Mouse (Mus musculus) CH12.LX (cell line): ENCODE data around the gene Hsd17b3. TPM values are rescaled to one million over a fixed set of nuclear protein-coding genes. Genes with fewer than 3 reads are reported as not detected.

ENCODE experiments used
- DNase-seq: peaks from one replicate; pipeline ENCODE4 v3.0.0-alpha.2; 2013; ENCODE audit errors: extremely low read depth
- H3K27ac ChIP-seq: 2 replicates; pipeline ENCODE4 v1.5.1; 2012; ENCODE audit warnings: low read depth, mild to moderate bottlenecking, control low read depth, moderate library complexity; ENCODE audit not compliant: insufficient read depth
- H3K27me3 ChIP-seq: replicated peaks from 2 replicates; pipeline ENCODE3; 2012; ENCODE audit warnings: inconsistent platforms
- H3K36me3 ChIP-seq, 2 experiments: replicated peaks in 1 of 2; 2 replicates each; pipeline versions ENCODE3 to v1.6.1; 2012; ENCODE audit warnings: inconsistent platforms in 1 of 2, low read length in 1 of 2, mild to moderate bottlenecking in 1 of 2, mixed read lengths in 1 of 2, moderate library complexity in 1 of 2; ENCODE audit not compliant: control insufficient read depth in 1 of 2, insufficient read depth in 1 of 2
- H3K4me1 ChIP-seq, 2 experiments: 2 replicates each; pipeline ENCODE4 v1.6.1; 2012; ENCODE audit warnings: inconsistent platforms in 1 of 2, moderate library complexity in 1 of 2; ENCODE audit not compliant: insufficient read depth in 2 of 2, control insufficient read depth in 1 of 2
- H3K4me2 ChIP-seq: 2 replicates; pipeline ENCODE4 v1.6.1; 2012; ENCODE audit warnings: low read depth, mild to moderate bottlenecking, control low read depth; ENCODE audit not compliant: poor library complexity, insufficient read depth, severe bottlenecking
- H3K4me3 ChIP-seq, 3 experiments: fragments of 150-350 bp in 1 of 3; sonication (generic) in 1 of 3; replicated peaks in 1 of 3; 2 replicates each; pipeline versions ENCODE3 to v1.5.1; 2011 to 2012; ENCODE audit warnings: low read depth in 2 of 3, low read length in 2 of 3, mild to moderate bottlenecking in 2 of 3, moderate library complexity in 2 of 3, control low read depth in 1 of 3, improper control_type of control experiment in 1 of 3, inconsistent platforms in 1 of 3, mixed read lengths in 1 of 3; ENCODE audit not compliant: poor library complexity in 1 of 3
- H3K79me2 ChIP-seq: replicated peaks from 2 replicates; pipeline ENCODE4 v1.6.1; 2012; ENCODE audit warnings: mild to moderate bottlenecking, moderate library complexity; ENCODE audit not compliant: control insufficient read depth, poor library complexity, insufficient read depth, severe bottlenecking; ENCODE audit errors: extremely low read depth
- H3K9ac ChIP-seq: 2 replicates; pipeline ENCODE4 v1.6.1; 2012; ENCODE audit warnings: low read depth, mild to moderate bottlenecking, control low read depth, moderate library complexity; ENCODE audit not compliant: insufficient read depth
- H3K9me3 ChIP-seq: replicated peaks from 2 replicates; pipeline ENCODE3; 2012; ENCODE audit warnings: low read length, inconsistent platforms, mixed read lengths
- BHLHE40 ChIP-seq: IDR thresholded peaks from 2 replicates; pipeline ENCODE4 v1.6.1; 2011; ENCODE audit warnings: mild to moderate bottlenecking, low read depth, low read length, improper control_type of control experiment
- CTCF ChIP-seq, 2 experiments: IDR thresholded peaks in 1 of 2; conservative IDR thresholded peaks in 1 of 2; 2 replicates each; pipeline ENCODE4 v1.5.1; 2011 to 2012; ENCODE audit warnings: low read depth in 2 of 2, low read length in 2 of 2, improper control_type of control experiment in 1 of 2, inconsistent platforms in 1 of 2, mild to moderate bottlenecking in 1 of 2, moderate library complexity in 1 of 2
- E2F4 ChIP-seq: IDR thresholded peaks from 2 replicates; pipeline ENCODE4 v1.6.1; 2011; ENCODE audit warnings: low read depth, low read length, improper control_type of control experiment; ENCODE audit not compliant: insufficient replicate concordance
- ELF1 ChIP-seq: IDR thresholded peaks from 2 replicates; pipeline ENCODE4 v1.6.1; 2014; ENCODE audit warnings: low read depth, mild to moderate bottlenecking, inconsistent platforms, low read length, improper control_type of control experiment
- JUN ChIP-seq: IDR thresholded peaks from 2 replicates; pipeline ENCODE4 v1.6.1; 2011; ENCODE audit warnings: low read depth, mild to moderate bottlenecking, low read length, improper control_type of control experiment, moderate library complexity; ENCODE audit not compliant: insufficient read depth
- KAT2A ChIP-seq: IDR thresholded peaks from 2 replicates; pipeline ENCODE4 v1.6.1; 2012; ENCODE audit warnings: low read length, improper control_type of control experiment, inconsistent platforms; ENCODE audit not compliant: insufficient replicate concordance
- MAFK ChIP-seq: IDR thresholded peaks from 2 replicates; pipeline ENCODE4 v1.6.1; 2011; ENCODE audit warnings: low read length, improper control_type of control experiment; ENCODE audit not compliant: insufficient replicate concordance
- MAX ChIP-seq: IDR thresholded peaks from 2 replicates; pipeline ENCODE4 v1.6.1; 2011; ENCODE audit warnings: low read length, improper control_type of control experiment
- MXI1 ChIP-seq: IDR thresholded peaks from 2 replicates; pipeline ENCODE4 v1.6.1; 2011; ENCODE audit warnings: mild to moderate bottlenecking, low read depth, low read length, improper control_type of control experiment
- MYC ChIP-seq: IDR thresholded peaks from 2 replicates; pipeline ENCODE4 v1.6.1; 2011; ENCODE audit warnings: low read depth, mild to moderate bottlenecking, improper control_type of control experiment, low read length
- NELFE ChIP-seq: IDR thresholded peaks from 2 replicates; pipeline ENCODE4 v1.6.1; 2011; ENCODE audit warnings: low read depth, low read length, improper control_type of control experiment
- POLR2A ChIP-seq: IDR thresholded peaks from 2 replicates; pipeline ENCODE4 v1.6.1; 2011; ENCODE audit warnings: low read depth, mild to moderate bottlenecking, improper control_type of control experiment, low read length
- POLR2AphosphoS2 ChIP-seq: IDR thresholded peaks from 2 replicates; pipeline ENCODE4 v1.6.1; 2011; ENCODE audit warnings: low read depth, low read length, improper control_type of control experiment
- RAD21 ChIP-seq: IDR thresholded peaks from 2 replicates; pipeline ENCODE4 v1.6.1; 2011; ENCODE audit warnings: low read depth, mild to moderate bottlenecking, low read length, improper control_type of control experiment, moderate library complexity
- SIN3A ChIP-seq: IDR thresholded peaks from 2 replicates; pipeline ENCODE4 v1.6.1; 2012; ENCODE audit warnings: low read length, improper control_type of control experiment, inconsistent platforms
- SMC3 ChIP-seq: IDR thresholded peaks from 2 replicates; pipeline ENCODE4 v1.6.1; 2011; ENCODE audit warnings: low read depth, low read length, improper control_type of control experiment
- TBP ChIP-seq: conservative IDR thresholded peaks from 2 replicates; pipeline ENCODE4 v1.6.1; 2011; ENCODE audit warnings: low read depth, low read length, improper control_type of control experiment
- UBTF ChIP-seq: IDR thresholded peaks from 2 replicates; pipeline ENCODE4 v1.6.1; 2012; ENCODE audit warnings: low read depth, mild to moderate bottlenecking, inconsistent platforms, low read length, improper control_type of control experiment, moderate library complexity
- USF1 ChIP-seq: IDR thresholded peaks from 2 replicates; pipeline ENCODE4 v1.6.1; 2014; ENCODE audit warnings: low read depth, mild to moderate bottlenecking, inconsistent platforms, low read length, improper control_type of control experiment
- USF2 ChIP-seq: conservative IDR thresholded peaks from 2 replicates; pipeline ENCODE4 v1.6.1; 2011; ENCODE audit warnings: low read depth, low read length, improper control_type of control experiment
- ZC3H11A ChIP-seq: IDR thresholded peaks from 2 replicates; pipeline ENCODE4 v1.6.1; 2012; ENCODE audit warnings: low read depth, mild to moderate bottlenecking, inconsistent platforms, low read length, improper control_type of control experiment
- ZMIZ1 ChIP-seq: IDR thresholded peaks from 2 replicates; pipeline ENCODE4 v1.6.1; 2012; ENCODE audit warnings: low read depth, mild to moderate bottlenecking, inconsistent platforms, low read length, improper control_type of control experiment
- dilution Hi-C: fragments of 300-500 bp; cut with MboI; formaldehyde crosslinking; loops from 2 replicates; pipeline ENCODE4 v1.14.3; 2020; ENCODE audit warnings: low sequenced_read_pairs; ENCODE audit not compliant: extremely low pct_unique_long_range_greater_than_20kb, extremely low pct_ligation_motif_present
- in situ Hi-C: fragments of 300-500 bp; cut with MboI; formaldehyde crosslinking; loops from 3 replicates; pipeline ENCODE4 v1.14.3; 2019; ENCODE audit warnings: low sequenced_read_pairs, low pct_ligation_motif_present, low pct_unique_long_range_greater_than_20kb, mixed read lengths
- polyA plus RNA-seq: library from polyadenylated mRNA; unstranded; fragments of >175 nt; gene quantifications from 2 replicates; pipeline ENCODE4 v1.2.1, GENCODE M21; 2012; ENCODE audit warnings: low read depth; ENCODE audit not compliant: insufficient read length
- total RNA-seq, 2 experiments: library from RNA; depleted of rRNA; stranded (reverse); fragments of 300-350 nt in 1 of 2; fragments of >200 nt in 1 of 2; gene quantifications; 2 replicates each; pipeline ENCODE4 v1.2.3; 2012 to 2014

Hsd17b3 gene
- total and polyA plus RNA-seq, 3 experiments, result not detected

GRCm38 (mm10) chr13:64120760-64121159 is 31.7 kb upstream of the Hsd17b3 start:
- H3K9ac ChIP-seq, result no peak overlapping the region
- peaks cover 0 to 12% of the 10 kb centered on the region in 2 experiments; a peak in 2 of 4 replicates for H3K4me1 ChIP-seq
- no peak overlapping the region for H3K4me2 ChIP-seq
- H3K4me3 ChIP-seq, result no peak overlapping the region
- peak; percentile 22 for DNase-seq
- in situ Hi-C loops, result no loop called here
- H3K9me3 ChIP-seq, result no peaks in the 10 kb centered on the region
- H3K36me3 ChIP-seq, result peaks cover 0 to 16% of the 10 kb centered on the region in 2 experiments
- no peaks in the 10 kb centered on the region for H3K79me2 ChIP-seq
- TF ChIP-seq NELFE, result no peak
- peak; percentile 53 for TF ChIP-seq BHLHE40
- H3K27ac ChIP-seq, result no peak overlapping the region
- H3K27me3 ChIP-seq, result no peaks in the 10 kb centered on the region
- dilution Hi-C loops, result no loop called here

DNA sequence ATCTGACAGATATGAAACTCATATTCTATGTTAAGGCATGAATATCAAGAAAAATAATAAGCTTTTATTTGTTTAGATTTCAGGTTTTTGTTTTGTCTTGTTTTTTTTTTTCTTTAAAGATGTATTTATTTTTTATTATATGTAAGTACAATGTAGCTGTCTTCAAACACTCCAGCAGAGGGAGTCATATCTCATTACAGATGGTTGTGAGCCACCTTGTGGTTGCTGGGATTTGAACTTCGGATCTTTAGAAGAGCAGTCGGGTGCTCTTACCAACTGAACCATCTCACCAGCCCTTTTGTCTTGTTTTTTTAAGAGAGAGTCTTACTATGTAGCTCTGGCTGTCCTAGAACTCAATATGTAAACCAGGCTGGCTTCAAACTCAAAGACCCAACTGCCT is 28.4 kb upstream of the Hsd17b3 start:
- dilution Hi-C loops, result no loop called here
- Histone ChIP-seq H3K27ac (no peak overlapping the region), H3K36me3 (peaks cover 0 to 22% of the 10 kb centered on the region in 2 experiments), H3K4me3 (no peak overlapping the region), H3K4me2 (no peak overlapping the region), H3K27me3 (no peaks in the 10 kb centered on the region), H3K4me1 (peaks cover 0 to 12% of the 10 kb centered on the region in 2 experiments; a peak in 2 of 4 replicates), H3K9me3 (no peaks in the 10 kb centered on the region), H3K79me2 (no peaks in the 10 kb centered on the region), H3K9ac (no peak overlapping the region)
- TF ChIP-seq ELF1 (no peak), CTCF (conservative IDR thresholded peaks at IDR 0.05 in 1 of 2, IDR thresholded peaks at IDR 0.05 in 1 of 2; ENCODE audit: low read depth in 2 of 2, low read length in 2 of 2) (peak in 1 of 2 experiments; percentile 93; a peak in 2 of 4 replicates), SMC3 (peak; percentile 41)
- DNase-seq, result peak; percentile 24
- in situ Hi-C loops, result no loop called here

GRCm38 (mm10) chr13:64110421-64110820 is 21.4 kb upstream of the Hsd17b3 start:
- DNase-seq, result no peak
- no peaks in the 10 kb centered on the region for H3K27me3 ChIP-seq
- H3K27ac ChIP-seq, result no peak overlapping the region
- 0 out of 4 replicates have a peak, but pooled peaks cover 0 to 2% of the 10 kb centered on the region in 2 experiments for H3K4me1 ChIP-seq
- in situ Hi-C loops (no loop called here), dilution Hi-C loops (no loop called here)
- peaks cover 0 to 40% of the 10 kb centered on the region in 2 experiments for H3K36me3 ChIP-seq
- no peak overlapping the region for H3K9ac ChIP-seq
- H3K4me2 ChIP-seq, result no peak overlapping the region
- no peaks in the 10 kb centered on the region for H3K9me3 ChIP-seq
- no peaks in the 10 kb centered on the region for H3K79me2 ChIP-seq
- TF ChIP-seq MAFK (no peak), KAT2A (no peak), MYC (no peak), CTCF (conservative IDR thresholded peaks at IDR 0.05 in 1 of 2, IDR thresholded peaks at IDR 0.05 in 1 of 2; ENCODE audit: low read depth in 2 of 2, low read length in 2 of 2) (no peak), RAD21 (no peak), JUN (no peak), SMC3 (no peak), UBTF (no peak), ZC3H11A (no peak), E2F4 (no peak), ZMIZ1 (no peak), TBP (no peak), USF1 (no peak), POLR2AphosphoS2 (no peak), USF2 (no peak), SIN3A (no peak), MXI1 (no peak), POLR2A (no peak), MAX (no peak)
- TF ChIP-seq, all 38 proteins: peak for 0
- no peak overlapping the region for H3K4me3 ChIP-seq
